Mouse (Mus musculus) liver, adult 2 months (tissue): Measurements from ENCODE around the gene Acmsd. TPM values are rescaled to one million over a fixed set of nuclear protein-coding genes. Genes with fewer than 3 reads are reported as not detected.

Source experiments
- DNase-seq: peaks from one replicate; pipeline ENCODE4 v3.0.0-alpha.2; 2011; ENCODE audit warnings: low read depth, low spot score; ENCODE audit errors: extremely low read depth
- H3K27ac ChIP-seq: fragments of 200-500 bp; replicated peaks from 2 replicates; pipeline ENCODE4 v1.5.1; 2012; ENCODE audit warnings: low read depth, mild to moderate bottlenecking, control low read depth, inconsistent platforms, low read length; ENCODE audit not compliant: insufficient read depth
- H3K27me3 ChIP-seq: fragments of 200-500 bp; 2 replicates; pipeline ENCODE4 v1.6.1; 2012; ENCODE audit warnings: mild to moderate bottlenecking, moderate library complexity, low read length, inconsistent platforms; ENCODE audit not compliant: control insufficient read depth, insufficient read depth
- H3K36me3 ChIP-seq: fragments of 200-500 bp; 2 replicates; pipeline ENCODE4 v1.6.1; 2012; ENCODE audit warnings: low read length, inconsistent platforms; ENCODE audit not compliant: control insufficient read depth, insufficient read depth
- H3K4me1 ChIP-seq: fragments of 200-500 bp; 2 replicates; pipeline ENCODE4 v1.6.1; 2011; ENCODE audit warnings: low read length; ENCODE audit not compliant: control insufficient read depth, insufficient read depth
- H3K4me3 ChIP-seq: fragments of 200-500 bp; 2 replicates; pipeline ENCODE4 v1.5.1; 2011; ENCODE audit warnings: low read depth, mild to moderate bottlenecking, control low read depth, low read length, moderate library complexity; ENCODE audit not compliant: insufficient read depth
- H3K79me2 ChIP-seq: fragments of 200-500 bp; 2 replicates; pipeline ENCODE4 v1.6.1; 2012; ENCODE audit warnings: inconsistent platforms, mild to moderate bottlenecking, low read length, moderate library complexity; ENCODE audit not compliant: control insufficient read depth, insufficient read depth
- H3K9ac ChIP-seq: fragments of 200-500 bp; 2 replicates; pipeline ENCODE4 v1.6.1; 2012; ENCODE audit warnings: low read depth, mild to moderate bottlenecking, control low read depth, inconsistent platforms, low read length
- CTCF ChIP-seq: fragments of 200-500 bp; IDR thresholded peaks from 2 replicates; pipeline ENCODE4 v1.5.1; 2011; ENCODE audit warnings: low read depth, low read length, control low read depth
- POLR2A ChIP-seq: fragments of 200-500 bp; IDR thresholded peaks from 2 replicates; pipeline ENCODE4 v1.6.1; 2011; ENCODE audit warnings: low read length, control low read depth; ENCODE audit not compliant: insufficient read depth; ENCODE audit errors: extremely low read depth
- WGBS: fragments of 180-500 bp; shearing (Covaris S2); methylation state at CpG from one replicate; pipeline ENCODE4 v1.1.7; 2018; 5-methylcytosine and 5-hydroxymethylcytosine counted together
- polyA plus RNA-seq: library from polyadenylated mRNA; depleted of rRNA; stranded (reverse); fragments of >200 nt; gene quantifications from 2 replicates; pipeline ENCODE4 v1.2.3, GENCODE M21; 2012
- total RNA-seq: library from RNA; depleted of rRNA; stranded (reverse); fragments of >200 nt; gene quantifications from 2 replicates; pipeline ENCODE4 v1.2.3, GENCODE M21; 2014

Gene Acmsd
- total and polyA plus RNA-seq, 2 experiments, result 5.6 to 19.6 TPM

DNA sequence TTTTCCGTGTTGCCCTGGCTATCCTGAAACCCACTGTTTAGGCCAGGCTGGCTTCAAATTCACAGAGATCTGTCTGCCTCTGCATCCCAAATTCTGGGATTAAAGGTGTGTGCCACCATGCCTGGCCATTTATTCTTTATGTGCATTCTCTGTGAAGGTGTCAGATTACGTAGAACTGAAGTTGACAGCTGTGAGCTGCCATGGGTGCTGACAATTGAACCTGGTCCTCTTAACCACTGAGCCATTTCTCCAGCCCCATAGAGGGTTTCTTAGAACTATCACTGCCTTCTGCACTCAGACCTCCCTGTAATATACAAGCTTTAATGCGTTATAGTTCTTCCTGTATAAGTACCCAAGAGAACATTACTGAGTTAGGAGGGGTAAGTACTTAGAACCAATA, 49.4 kb downstream of the Acmsd start:
- H3K36me3 ChIP-seq, result peaks cover 4% of the 10 kb centered on the region; the same call in 1 of the 2 replicates
- TF ChIP-seq CTCF (no peak), POLR2A (no peak)

DNA sequence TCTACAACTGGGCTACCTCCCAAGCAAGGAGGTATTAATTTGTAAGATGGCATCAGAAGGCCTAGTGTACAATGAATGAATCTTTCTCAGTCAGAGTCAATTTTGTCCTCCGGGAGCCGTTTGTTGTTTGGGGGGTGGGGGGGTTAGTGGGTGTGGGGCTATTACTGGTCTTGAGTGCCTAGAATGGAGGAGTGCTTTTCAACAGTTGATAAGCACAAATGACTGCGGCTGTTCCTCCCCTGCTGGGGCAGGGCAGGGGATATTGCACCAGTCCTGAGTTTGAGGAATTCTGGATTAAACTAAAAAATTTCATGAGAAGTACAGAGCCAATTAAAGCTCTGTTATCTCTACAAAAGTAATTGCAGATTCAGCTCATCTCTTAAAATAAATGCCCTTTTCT, 50.9 kb downstream of the Acmsd start:
- DNase-seq, result no peak
- Histone ChIP-seq H3K4me1 (peaks cover 24% of the 10 kb centered on the region), H3K27ac (no peak overlapping the region), H3K36me3 (peaks cover 4% of the 10 kb centered on the region; the same call in 1 of the 2 replicates), H3K9ac (no peak overlapping the region), H3K79me2 (peaks cover 54% of the 10 kb centered on the region), H3K4me3 (no peak overlapping the region), H3K27me3 (no peaks in the 10 kb centered on the region)
- TF ChIP-seq CTCF, result no peak
- no peak for TF ChIP-seq POLR2A
- WGBS, result 22% methylated on average over 3 of the region's 3 CpGs

More for the DNA sequence above, 49.4 kb downstream of the Acmsd start:
- WGBS, result 93% methylated on average over 3 of the region's 3 CpGs
- no peak overlapping the region for H3K27ac ChIP-seq
- peaks cover 22% of the 10 kb centered on the region for H3K4me1 ChIP-seq
- DNase-seq, result no peak
- peaks cover 44% of the 10 kb centered on the region for H3K79me2 ChIP-seq
- H3K4me3 ChIP-seq, result no peak overlapping the region
- no peak overlapping the region for H3K9ac ChIP-seq
- no peaks in the 10 kb centered on the region for H3K27me3 ChIP-seq

DNA sequence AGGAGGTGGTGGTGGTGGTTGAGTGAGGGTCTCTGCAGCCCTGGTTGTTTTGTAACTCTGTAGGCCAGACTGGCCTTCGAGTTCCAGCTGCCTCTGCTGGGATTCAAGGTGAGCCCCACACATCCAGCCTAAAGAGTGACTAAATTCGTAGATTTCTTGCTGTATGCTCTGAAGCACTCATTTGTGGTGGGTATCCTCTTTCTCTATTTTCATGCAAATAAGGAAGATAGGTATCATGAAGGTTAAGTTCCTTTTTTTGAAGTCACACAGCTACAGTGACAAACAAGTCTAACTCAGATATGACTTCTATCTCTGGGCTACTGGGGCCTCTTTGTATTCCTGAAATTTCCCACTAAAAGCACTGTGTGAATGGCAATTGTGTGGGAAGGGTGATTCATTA, 51.6 kb downstream of the Acmsd start:
- peaks cover 24% of the 10 kb centered on the region for H3K4me1 ChIP-seq

DNA sequence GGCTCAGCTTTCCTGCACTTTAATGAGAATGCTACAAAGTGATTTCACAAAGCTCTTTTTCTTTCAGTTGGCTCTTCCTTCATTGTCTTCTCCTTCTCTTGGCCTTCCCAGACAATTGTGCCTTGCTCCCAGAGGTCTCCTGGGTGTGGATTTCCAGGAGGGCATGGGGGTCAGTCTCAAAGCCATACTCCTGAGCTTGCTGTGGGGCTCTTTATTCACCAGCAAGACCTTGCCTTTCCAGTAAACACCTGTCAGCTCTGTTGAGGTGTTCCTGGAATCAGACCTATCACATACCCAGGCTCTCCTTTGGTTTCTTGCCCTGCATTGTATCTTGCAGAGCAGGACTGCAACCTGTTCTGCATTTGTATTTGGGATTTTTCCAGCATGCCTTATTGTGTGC, 54.6 kb downstream of the Acmsd start:
- Histone ChIP-seq H3K4me1 (peaks cover 29% of the 10 kb centered on the region), H3K36me3 (peaks cover 2% of the 10 kb centered on the region), H3K9ac (no peak overlapping the region), H3K27ac (no peak overlapping the region), H3K4me3 (no peak overlapping the region), H3K27me3 (no peaks in the 10 kb centered on the region), H3K79me2 (peaks cover 49% of the 10 kb centered on the region)
- DNase-seq, result no peak
- TF ChIP-seq CTCF, result no peak
- no peak for TF ChIP-seq POLR2A

More for the DNA sequence above, 51.6 kb downstream of the Acmsd start:
- no peaks in the 10 kb centered on the region for H3K27me3 ChIP-seq
- no peak overlapping the region for H3K27ac ChIP-seq
- H3K36me3 ChIP-seq, result peaks cover 4% of the 10 kb centered on the region; the same call in 1 of the 2 replicates
- no peak for DNase-seq
- no peak for TF ChIP-seq CTCF
- no peak for TF ChIP-seq POLR2A
- no peak overlapping the region for H3K9ac ChIP-seq
- peaks cover 55% of the 10 kb centered on the region for H3K79me2 ChIP-seq
- H3K4me3 ChIP-seq, result no peak overlapping the region
- 64% methylated on average over 2 of the region's 2 CpGs for WGBS

- no peak for DNase-seq
These were observed 56.7 kb downstream of the Acmsd start for GRCm38 (mm10) chr1:127785882-127786281.

GRCm38 (mm10) chr1:127788943-127789342, 59.7 kb downstream of the Acmsd start:
- Histone ChIP-seq H3K36me3 (peaks cover 14% of the 10 kb centered on the region), H3K9ac (no peak overlapping the region), H3K4me1 (peaks cover 20% of the 10 kb centered on the region), H3K27ac (no peak overlapping the region), H3K27me3 (no peaks in the 10 kb centered on the region), H3K79me2 (peaks cover 25% of the 10 kb centered on the region; the same call in 1 of the 2 replicates), H3K4me3 (no peak overlapping the region)
- DNase-seq, result no peak
- TF ChIP-seq POLR2A, result no peak
- no peak for TF ChIP-seq CTCF
- WGBS, result 88% methylated on average over 6 of the region's 6 CpGs

More at GRCm38 (mm10) chr1:127785882-127786281, 56.7 kb downstream of the Acmsd start:
- TF ChIP-seq POLR2A, result no peak
- TF ChIP-seq CTCF, result no peak
- Histone ChIP-seq H3K4me1 (peaks cover 26% of the 10 kb centered on the region), H3K4me3 (no peak overlapping the region), H3K27me3 (no peaks in the 10 kb centered on the region), H3K36me3 (no peaks in the 10 kb centered on the region; the same call in 1 of the 2 replicates), H3K79me2 (peaks cover 47% of the 10 kb centered on the region), H3K27ac (no peak overlapping the region), H3K9ac (no peak overlapping the region)
- WGBS, result 49% methylated on average over 1 of the region's 1 CpGs
